Mouse (Mus musculus): ENCODE results near the gene Gsta1. TPM values are rescaled to one million over a fixed set of nuclear protein-coding genes. Genes with fewer than 3 reads are reported as not detected.

The Gsta1 gene
- polyA plus RNA-seq, 1 experiment from 2014 or later, result 2.6 TPM

GRCm38 (mm10) chr9:78197801-78198200 is 32.7 kb upstream of the Gsta1 start:
- Histone ChIP-seq H3K27ac (replicated peaks; ENCODE audit: low read depth, low read length) (no peak overlapping the region), H3K9me3 (ENCODE audit: control insufficient read depth, low read length) (no peaks in the 10 kb centered on the region), H3K4me3 (ENCODE audit: low read depth, low read length) (no peak overlapping the region), H3K27me3 (replicated peaks; ENCODE audit: control insufficient read depth, insufficient read depth, low read length) (no peaks in the 10 kb centered on the region), H3K4me1 (ENCODE audit: control insufficient read depth, insufficient read depth, low read length) (peaks cover 4% of the 10 kb centered on the region; the same call in 1 of the 2 replicates), H3K9ac (ENCODE audit: low read depth, low read length) (no peak overlapping the region), H3K36me3 (ENCODE audit: control insufficient read depth, insufficient read depth, low read length) (no peaks in the 10 kb centered on the region), H3K4me2 (ENCODE audit: low read depth, low read length) (no peak overlapping the region)
- 97% methylated on average over 9 of the region's 9 CpGs for WGBS
- no peak for DNase-seq (ENCODE audit: low spot score)
- ATAC-seq (ENCODE audit: low read depth), result no peak

GRCm38 (mm10) chr9:78204194-78204593 is 26.3 kb upstream of the Gsta1 start:
- WGBS, result 88% methylated on average over 6 of the region's 6 CpGs

GRCm38 (mm10) chr9:78208956-78209355 is 21.5 kb upstream of the Gsta1 start:
- Histone ChIP-seq H3K4me2 (ENCODE audit: low read depth, low read length) (no peak overlapping the region), H3K9me3 (ENCODE audit: control insufficient read depth, low read length) (no peaks in the 10 kb centered on the region), H3K36me3 (ENCODE audit: control insufficient read depth, insufficient read depth, low read length) (peaks cover 29% of the 10 kb centered on the region; the same call in 1 of the 2 replicates), H3K27me3 (replicated peaks; ENCODE audit: control insufficient read depth, insufficient read depth, low read length) (no peaks in the 10 kb centered on the region), H3K4me3 (ENCODE audit: low read depth, low read length) (no peak overlapping the region), H3K4me1 (ENCODE audit: control insufficient read depth, insufficient read depth, low read length) (no peaks in the 10 kb centered on the region), H3K27ac (replicated peaks; ENCODE audit: low read depth, low read length) (no peak overlapping the region), H3K9ac (ENCODE audit: low read depth, low read length) (no peak overlapping the region)
- DNase-seq (ENCODE audit: low spot score) (no peak), ATAC-seq (ENCODE audit: low read depth) (no peak)
- 37% methylated on average over 4 of the region's 4 CpGs for WGBS

More at GRCm38 (mm10) chr9:78204194-78204593, 26.3 kb upstream of the Gsta1 start:
- no peak overlapping the region for H3K4me3 ChIP-seq (ENCODE audit: low read depth, low read length)
- no peak overlapping the region for H3K27ac ChIP-seq (replicated peaks; ENCODE audit: low read depth, low read length)
- DNase-seq (ENCODE audit: low spot score) (no peak), ATAC-seq (ENCODE audit: low read depth) (no peak)
- peaks cover 21% of the 10 kb centered on the region; the same call in 1 of the 2 replicates for H3K36me3 ChIP-seq (ENCODE audit: control insufficient read depth, insufficient read depth, low read length)
- H3K4me1 ChIP-seq (ENCODE audit: control insufficient read depth, insufficient read depth, low read length), result no peaks in the 10 kb centered on the region
- no peaks in the 10 kb centered on the region for H3K9me3 ChIP-seq (ENCODE audit: control insufficient read depth, low read length)
- no peak overlapping the region for H3K9ac ChIP-seq (ENCODE audit: low read depth, low read length)
- H3K27me3 ChIP-seq (replicated peaks; ENCODE audit: control insufficient read depth, insufficient read depth, low read length), result no peaks in the 10 kb centered on the region
- no peak overlapping the region for H3K4me2 ChIP-seq (ENCODE audit: low read depth, low read length)

- Histone ChIP-seq H3K4me2 (ENCODE audit: low read depth, low read length) (no peak overlapping the region), H3K36me3 (ENCODE audit: control insufficient read depth, insufficient read depth, low read length) (peaks cover 26% of the 10 kb centered on the region; the same call in 1 of the 2 replicates), H3K9ac (ENCODE audit: low read depth, low read length) (no peak overlapping the region), H3K4me3 (ENCODE audit: low read depth, low read length) (no peak overlapping the region), H3K27ac (replicated peaks; ENCODE audit: low read depth, low read length) (no peak overlapping the region), H3K27me3 (replicated peaks; ENCODE audit: control insufficient read depth, insufficient read depth, low read length) (no peaks in the 10 kb centered on the region), H3K4me1 (ENCODE audit: control insufficient read depth, insufficient read depth, low read length) (no peaks in the 10 kb centered on the region), H3K9me3 (ENCODE audit: control insufficient read depth, low read length) (no peaks in the 10 kb centered on the region)
- no peak for ATAC-seq (ENCODE audit: low read depth)
- DNase-seq (ENCODE audit: low spot score), result no peak
- 85% methylated on average over 3 of the region's 3 CpGs for WGBS
Observed at GRCm38 (mm10) chr9:78210079-78210478, 20.4 kb upstream of the Gsta1 start.

DNA sequence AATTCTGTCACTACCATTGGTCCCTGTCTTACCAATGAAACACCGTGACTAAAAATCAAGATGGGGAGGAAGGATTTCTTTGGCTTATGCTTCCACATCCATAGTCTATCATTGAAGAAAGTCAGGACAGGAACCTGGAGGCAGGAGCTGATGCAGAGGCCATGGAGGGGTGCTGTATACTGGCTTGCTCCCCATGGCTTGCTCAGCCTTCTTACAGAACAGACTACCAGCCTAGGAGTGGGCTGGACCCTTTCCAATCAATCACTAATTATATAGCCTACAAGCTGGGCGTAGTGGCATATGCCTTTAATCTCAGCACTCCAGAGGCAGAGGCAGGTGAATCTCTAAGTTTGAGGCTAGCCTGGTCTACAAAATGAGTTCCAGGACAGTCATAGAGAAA is 19.6 kb upstream of the Gsta1 start:
- no peaks in the 10 kb centered on the region for H3K27me3 ChIP-seq (replicated peaks; ENCODE audit: control insufficient read depth, insufficient read depth, low read length)
- no peak overlapping the region for H3K27ac ChIP-seq (replicated peaks; ENCODE audit: low read depth, low read length)
- H3K9me3 ChIP-seq (ENCODE audit: control insufficient read depth, low read length), result no peaks in the 10 kb centered on the region
- no peak overlapping the region for H3K4me3 ChIP-seq (ENCODE audit: low read depth, low read length)
- no peaks in the 10 kb centered on the region for H3K4me1 ChIP-seq (ENCODE audit: control insufficient read depth, insufficient read depth, low read length)
- DNase-seq (ENCODE audit: low spot score) (no peak), ATAC-seq (ENCODE audit: low read depth) (no peak)
- peaks cover 21% of the 10 kb centered on the region; the same call in 1 of the 2 replicates for H3K36me3 ChIP-seq (ENCODE audit: control insufficient read depth, insufficient read depth, low read length)
- H3K9ac ChIP-seq (ENCODE audit: low read depth, low read length), result no peak overlapping the region
- WGBS, result 94% methylated on average over 2 of the region's 2 CpGs
- no peak overlapping the region for H3K4me2 ChIP-seq (ENCODE audit: low read depth, low read length)

DNA sequence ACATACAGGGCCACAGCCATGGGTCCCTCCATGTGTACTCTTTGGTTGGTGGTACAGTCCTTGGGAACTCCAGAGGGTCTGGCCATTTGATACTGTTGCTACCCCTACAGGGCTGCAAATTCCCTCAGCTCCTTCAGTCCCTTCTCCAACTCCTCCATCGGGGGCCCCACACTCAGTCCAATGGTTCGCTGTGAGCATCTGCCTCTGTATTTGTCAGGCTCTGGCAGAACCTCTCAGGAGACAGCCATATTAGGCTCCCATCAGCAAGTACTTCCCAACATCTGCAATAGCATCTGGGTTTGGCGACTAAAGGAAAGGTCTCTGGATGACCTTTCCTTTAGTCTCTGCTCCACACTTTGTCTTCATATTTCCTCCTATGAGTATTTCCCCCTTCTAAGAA is 18.9 kb upstream of the Gsta1 start:
- WGBS, result 92% methylated on average over 3 of the region's 3 CpGs
- H3K9ac ChIP-seq (ENCODE audit: low read depth, low read length), result no peak overlapping the region
- no peak for DNase-seq (ENCODE audit: low spot score)

DNA sequence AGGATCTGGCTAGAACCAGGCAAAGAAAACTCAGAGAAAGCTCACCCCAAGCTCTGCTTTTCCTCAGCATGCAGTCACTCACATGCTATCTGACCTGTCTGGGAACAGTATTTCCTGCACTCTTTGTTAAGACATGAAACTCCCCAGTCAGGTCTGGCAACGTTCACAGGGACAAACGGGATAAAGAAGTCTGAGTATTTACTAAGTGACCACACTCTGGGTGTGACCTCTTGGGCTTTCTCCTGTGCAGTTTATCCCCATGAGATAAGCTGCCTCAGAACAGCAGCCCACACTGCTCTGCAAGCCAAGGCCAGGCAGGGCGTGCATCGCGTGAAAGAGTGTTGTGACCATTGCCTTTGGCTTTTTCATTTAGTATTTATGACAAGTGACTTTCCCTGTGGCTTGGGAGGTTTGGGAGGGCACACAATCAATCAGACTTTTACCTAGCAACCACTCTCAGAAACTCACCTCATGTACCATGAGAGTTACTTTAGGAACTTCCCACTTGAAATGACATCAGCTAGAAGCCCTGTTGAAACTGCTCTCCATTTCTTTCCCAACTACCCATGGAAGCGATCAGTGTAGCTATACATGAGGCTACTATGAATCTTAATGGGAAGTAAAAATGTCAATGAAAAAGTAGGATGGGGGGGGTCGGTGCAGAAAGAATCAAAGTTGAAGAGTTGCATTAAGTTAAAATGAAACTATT is 18.0 kb upstream of the Gsta1 start:
- Histone ChIP-seq H3K36me3 (ENCODE audit: control insufficient read depth, insufficient read depth, low read length) (peaks cover 14% of the 10 kb centered on the region; the same call in 1 of the 2 replicates), H3K27ac (replicated peaks; ENCODE audit: low read depth, low read length) (no peak overlapping the region), H3K27me3 (replicated peaks; ENCODE audit: control insufficient read depth, insufficient read depth, low read length) (no peaks in the 10 kb centered on the region), H3K4me1 (ENCODE audit: control insufficient read depth, insufficient read depth, low read length) (no peaks in the 10 kb centered on the region), H3K4me2 (ENCODE audit: low read depth, low read length) (no peak overlapping the region), H3K9ac (ENCODE audit: low read depth, low read length) (no peak overlapping the region), H3K4me3 (ENCODE audit: low read depth, low read length) (no peak overlapping the region), H3K9me3 (ENCODE audit: control insufficient read depth, low read length) (no peaks in the 10 kb centered on the region)
- DNase-seq (ENCODE audit: low spot score) (peak; percentile 26), ATAC-seq (ENCODE audit: low read depth) (no peak)
- 72% methylated on average over 7 of the region's 7 CpGs for WGBS

More for the DNA sequence above, 18.9 kb upstream of the Gsta1 start:
- no peaks in the 10 kb centered on the region for H3K4me1 ChIP-seq (ENCODE audit: control insufficient read depth, insufficient read depth, low read length)
- ATAC-seq (ENCODE audit: low read depth), result no peak
- peaks cover 14% of the 10 kb centered on the region; the same call in 1 of the 2 replicates for H3K36me3 ChIP-seq (ENCODE audit: control insufficient read depth, insufficient read depth, low read length)
- H3K4me2 ChIP-seq (ENCODE audit: low read depth, low read length), result no peak overlapping the region
- no peaks in the 10 kb centered on the region for H3K9me3 ChIP-seq (ENCODE audit: control insufficient read depth, low read length)
- H3K4me3 ChIP-seq (ENCODE audit: low read depth, low read length), result no peak overlapping the region
- H3K27ac ChIP-seq (replicated peaks; ENCODE audit: low read depth, low read length), result no peak overlapping the region
- no peaks in the 10 kb centered on the region for H3K27me3 ChIP-seq (replicated peaks; ENCODE audit: control insufficient read depth, insufficient read depth, low read length)

- WGBS, result 76% methylated on average over 4 of the region's 4 CpGs
- no peaks in the 10 kb centered on the region for H3K36me3 ChIP-seq (ENCODE audit: control insufficient read depth, insufficient read depth, low read length)
- no peak overlapping the region for H3K4me3 ChIP-seq (ENCODE audit: low read depth, low read length)
Observed at GRCm38 (mm10) chr9:78217074-78217473, 13.4 kb upstream of the Gsta1 start.

GRCm38 (mm10) chr9:78222616-78223015 is 7.8 kb upstream of the Gsta1 start:
- WGBS, result 60% methylated on average over 8 of the region's 8 CpGs
- Histone ChIP-seq H3K4me2 (ENCODE audit: low read depth, low read length) (no peak overlapping the region), H3K4me3 (ENCODE audit: low read depth, low read length) (no peak overlapping the region), H3K9me3 (ENCODE audit: control insufficient read depth, low read length) (no peaks in the 10 kb centered on the region), H3K27ac (replicated peaks; ENCODE audit: low read depth, low read length) (no peak overlapping the region), H3K36me3 (ENCODE audit: control insufficient read depth, insufficient read depth, low read length) (no peaks in the 10 kb centered on the region), H3K4me1 (ENCODE audit: control insufficient read depth, insufficient read depth, low read length) (no peaks in the 10 kb centered on the region), H3K27me3 (replicated peaks; ENCODE audit: control insufficient read depth, insufficient read depth, low read length) (no peaks in the 10 kb centered on the region), H3K9ac (ENCODE audit: low read depth, low read length) (no peak overlapping the region)
- no peak for DNase-seq (ENCODE audit: low spot score)
- ATAC-seq (ENCODE audit: low read depth), result no peak

More at GRCm38 (mm10) chr9:78217074-78217473, 13.4 kb upstream of the Gsta1 start:
- ATAC-seq (ENCODE audit: low read depth) (no peak), DNase-seq (ENCODE audit: low spot score) (no peak)
- Histone ChIP-seq H3K4me2 (ENCODE audit: low read depth, low read length) (no peak overlapping the region), H3K27ac (replicated peaks; ENCODE audit: low read depth, low read length) (no peak overlapping the region), H3K9me3 (ENCODE audit: control insufficient read depth, low read length) (no peaks in the 10 kb centered on the region), H3K4me1 (ENCODE audit: control insufficient read depth, insufficient read depth, low read length) (no peaks in the 10 kb centered on the region), H3K9ac (ENCODE audit: low read depth, low read length) (no peak overlapping the region), H3K27me3 (replicated peaks; ENCODE audit: control insufficient read depth, insufficient read depth, low read length) (no peaks in the 10 kb centered on the region)

Measured in embryonic facial prominence, embryonic 14.5 days (tissue).